Mouse (Mus musculus) heart, embryonic 11.5 days (tissue): ENCODE results near the gene Lhx6. TPM values are rescaled to one million over a fixed set of nuclear protein-coding genes. Genes with fewer than 3 reads are reported as not detected.

Experiments used
- ATAC-seq: fragments of 200-750 bp; cut with Nextera tagmentation; replicated peaks from 2 replicates; pipeline ENCODE4 v1.8.0; 2017; ENCODE audit warnings: moderate library complexity; ENCODE audit not compliant: insufficient number of reproducible peaks, low FRiP score, low TSS enrichment
- H3K27ac ChIP-seq: fragments of 300-500 bp; sonication (generic); 2 replicates; pipeline ENCODE4 v1.5.1; 2014; ENCODE audit warnings: mild to moderate bottlenecking, low read depth, low read length
- H3K27me3 ChIP-seq: fragments of 300-500 bp; sonication (generic); 2 replicates; pipeline ENCODE4 v1.6.1; 2014; ENCODE audit warnings: mild to moderate bottlenecking, low read length, mixed read lengths; ENCODE audit not compliant: control insufficient read depth, insufficient read depth
- H3K36me3 ChIP-seq: fragments of 300-500 bp; sonication (generic); 2 replicates; pipeline ENCODE4 v1.6.1; 2014; ENCODE audit warnings: mild to moderate bottlenecking, low read length, moderate library complexity, mixed read lengths; ENCODE audit not compliant: control insufficient read depth, insufficient read depth
- H3K4me1 ChIP-seq: fragments of 300-500 bp; sonication (generic); 2 replicates; pipeline ENCODE4 v1.6.1; 2014; ENCODE audit warnings: low read length; ENCODE audit not compliant: control insufficient read depth, insufficient read depth
- H3K4me2 ChIP-seq: fragments of 300-500 bp; sonication (generic); 2 replicates; pipeline ENCODE4 v1.6.1; 2014; ENCODE audit warnings: mild to moderate bottlenecking, moderate library complexity
- H3K4me3 ChIP-seq: fragments of 300-500 bp; sonication (generic); 2 replicates; pipeline ENCODE4 v1.5.1; 2014; ENCODE audit warnings: low read depth, low read length
- H3K9ac ChIP-seq: fragments of 300-500 bp; sonication (generic); 2 replicates; pipeline ENCODE4 v1.6.1; 2014; ENCODE audit warnings: mild to moderate bottlenecking, low read depth, low read length, moderate library complexity
- H3K9me3 ChIP-seq: fragments of 300-500 bp; sonication (generic); replicated peaks from 2 replicates; pipeline ENCODE4 v1.6.1; 2016; ENCODE audit warnings: low read length; ENCODE audit not compliant: control insufficient read depth
- WGBS: fragments of 180-500 bp; shearing (Covaris S2); extraction: QIAGEN DNeasy Blood & Tissue Kit; methylation state at CpG from one replicate; pipeline ENCODE4 v1.1.7; 2014; ENCODE audit not compliant: insufficient replicate concordance; 5-methylcytosine and 5-hydroxymethylcytosine counted together
- polyA plus RNA-seq: library from polyadenylated mRNA; unstranded; fragments of >200 nt; fragmentation: Nextera tagmentation; extraction: Ambion mirVana; gene quantifications from 2 replicates; pipeline ENCODE4 v1.2.1, GENCODE M21; 2014

Gene Lhx6
- polyA plus RNA-seq, 1 experiment from 2014 or later, result 0.87 TPM

- H3K9me3 ChIP-seq, result no peaks in the 10 kb centered on the region
These were observed 5.5 kb downstream of the Lhx6 start for GRCm38 (mm10) chr2:36099739-36100138.

GRCm38 (mm10) chr2:36098021-36098420 lies 7.2 kb downstream of the Lhx6 start:
- 7% methylated on average over 5 of the region's 5 CpGs for WGBS
- ATAC-seq, result no peak

More at GRCm38 (mm10) chr2:36099739-36100138, 5.5 kb downstream of the Lhx6 start:
- peaks cover 12% of the 10 kb centered on the region for H3K4me1 ChIP-seq
- H3K27me3 ChIP-seq, result peaks cover 97% of the 10 kb centered on the region
- no peak overlapping the region for H3K27ac ChIP-seq
- H3K36me3 ChIP-seq, result no peaks in the 10 kb centered on the region
- H3K4me3 ChIP-seq, result no peak overlapping the region
- 9% methylated on average over 6 of the region's 6 CpGs for WGBS
- no peak overlapping the region for H3K4me2 ChIP-seq
- ATAC-seq, result no peak
- no peak overlapping the region for H3K9ac ChIP-seq

GRCm38 (mm10) chr2:36097129-36097815 lies 7.9 kb downstream of the Lhx6 start:
- Histone ChIP-seq H3K36me3 (no peaks in the 10 kb centered on the region), H3K27me3 (peaks cover 97% of the 10 kb centered on the region), H3K9me3 (no peaks in the 10 kb centered on the region), H3K4me3 (no peak overlapping the region), H3K9ac (no peak overlapping the region), H3K4me1 (no peaks in the 10 kb centered on the region), H3K27ac (no peak overlapping the region), H3K4me2 (no peak overlapping the region)
- 3% methylated on average over 18 of the region's 18 CpGs for WGBS
- no peak for ATAC-seq

More at GRCm38 (mm10) chr2:36098021-36098420, 7.2 kb downstream of the Lhx6 start:
- Histone ChIP-seq H3K27me3 (peaks cover 97% of the 10 kb centered on the region), H3K9ac (no peak overlapping the region), H3K4me1 (peaks cover 4% of the 10 kb centered on the region), H3K4me2 (no peak overlapping the region), H3K27ac (no peak overlapping the region), H3K36me3 (no peaks in the 10 kb centered on the region), H3K4me3 (no peak overlapping the region), H3K9me3 (no peaks in the 10 kb centered on the region)

GRCm38 (mm10) chr2:36093914-36094475 lies 11.2 kb downstream of the Lhx6 start:
- Histone ChIP-seq H3K9ac (no peak overlapping the region), H3K9me3 (no peaks in the 10 kb centered on the region), H3K4me1 (peaks cover 9% of the 10 kb centered on the region; the same call in 1 of the 2 replicates), H3K4me2 (no peak overlapping the region), H3K4me3 (0 out of 2 replicates have a peak overlapping the region, but pooled peaks have one; percentile 4), H3K36me3 (no peaks in the 10 kb centered on the region), H3K27ac (no peak overlapping the region), H3K27me3 (peaks cover 100% of the 10 kb centered on the region)
- ATAC-seq, result no peak
- WGBS, result 7% methylated on average over 31 of the region's 31 CpGs

- WGBS, result 21% methylated on average over 7 of the region's 7 CpGs
- Histone ChIP-seq H3K4me2 (no peak overlapping the region), H3K27ac (no peak overlapping the region), H3K36me3 (no peaks in the 10 kb centered on the region), H3K9me3 (no peaks in the 10 kb centered on the region), H3K4me3 (no peak overlapping the region), H3K9ac (no peak overlapping the region), H3K4me1 (peaks cover 9% of the 10 kb centered on the region; the same call in 1 of the 2 replicates), H3K27me3 (peaks cover 99% of the 10 kb centered on the region)
- no peak for ATAC-seq
These were observed 11.9 kb downstream of the Lhx6 start for GRCm38 (mm10) chr2:36093301-36093700.

- 8% methylated on average over 4 of the region's 4 CpGs for WGBS
- H3K4me3 ChIP-seq, result no peak overlapping the region
- no peaks in the 10 kb centered on the region for H3K36me3 ChIP-seq
- H3K4me1 ChIP-seq, result peaks cover 9% of the 10 kb centered on the region; the same call in 1 of the 2 replicates
- H3K27ac ChIP-seq, result no peak overlapping the region
- no peaks in the 10 kb centered on the region for H3K9me3 ChIP-seq
- no peak overlapping the region for H3K9ac ChIP-seq
- H3K27me3 ChIP-seq, result peaks cover 99% of the 10 kb centered on the region
- no peak for ATAC-seq
- no peak overlapping the region for H3K4me2 ChIP-seq
These were observed 12.5 kb downstream of the Lhx6 start for GRCm38 (mm10) chr2:36092748-36093147.

GRCm38 (mm10) chr2:36090853-36091741 lies 14.1 kb downstream of the Lhx6 start:
- Histone ChIP-seq H3K4me1 (peaks cover 9% of the 10 kb centered on the region; the same call in 1 of the 2 replicates), H3K27ac (no peak overlapping the region), H3K4me2 (peak overlapping the region; percentile 84), H3K9me3 (no peaks in the 10 kb centered on the region), H3K9ac (no peak overlapping the region), H3K36me3 (no peaks in the 10 kb centered on the region), H3K27me3 (peaks cover 96% of the 10 kb centered on the region), H3K4me3 (peak overlapping the region; percentile 50)
- WGBS, result 1% methylated on average over 70 of the region's 70 CpGs
- peak; percentile 77 for ATAC-seq

GRCm38 (mm10) chr2:36089190-36089589 lies 16.0 kb downstream of the Lhx6 start:
- 60% methylated on average over 3 of the region's 3 CpGs for WGBS

More at GRCm38 (mm10) chr2:36089190-36089589, 16.0 kb downstream of the Lhx6 start:
- Histone ChIP-seq H3K9ac (no peak overlapping the region), H3K27me3 (peaks cover 79% of the 10 kb centered on the region), H3K27ac (no peak overlapping the region), H3K36me3 (no peaks in the 10 kb centered on the region), H3K4me3 (no peak overlapping the region), H3K9me3 (no peaks in the 10 kb centered on the region), H3K4me1 (peaks cover 9% of the 10 kb centered on the region; the same call in 1 of the 2 replicates), H3K4me2 (no peak overlapping the region)
- no peak for ATAC-seq
